Mouse (Mus musculus) cerebellum, adult (tissue): ENCODE results near the gene Prph.
"Not testable (repeated sequence)": the region's sequence is repeated elsewhere in the genome, so short reads cannot be mapped to it uniquely, and the experiment has no call there.

Experiments
- ATAC-seq: cut with Nextera tagmentation; 2 replicates; pipeline ENCODE4 v1.9.2; 2017; ENCODE audit warnings: mild to moderate bottlenecking, moderate library complexity, mixed read lengths; ENCODE audit not compliant: insufficient number of reproducible peaks, low FRiP score, low TSS enrichment

The Prph gene

DNA sequence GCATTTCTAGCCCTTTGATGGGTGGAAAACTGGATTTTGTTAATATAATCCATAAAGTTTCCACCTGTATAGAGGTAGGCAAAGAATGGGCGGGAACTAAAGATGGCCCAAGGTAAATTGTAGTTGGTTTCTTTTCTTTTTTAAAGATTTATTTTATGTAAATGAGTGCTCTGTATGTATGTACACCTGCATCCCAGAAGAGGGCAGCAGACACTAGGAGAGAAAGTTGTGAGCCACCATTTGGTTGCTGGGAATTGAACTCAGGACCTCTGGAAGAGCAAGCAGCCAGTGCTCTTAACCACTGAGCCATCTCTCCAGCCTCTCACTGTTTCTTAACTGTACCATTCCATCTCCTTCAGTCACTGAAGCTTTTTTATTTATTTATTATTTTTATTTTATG is 17.0 kb downstream of the Prph start:
- ATAC-seq, result no peak

DNA sequence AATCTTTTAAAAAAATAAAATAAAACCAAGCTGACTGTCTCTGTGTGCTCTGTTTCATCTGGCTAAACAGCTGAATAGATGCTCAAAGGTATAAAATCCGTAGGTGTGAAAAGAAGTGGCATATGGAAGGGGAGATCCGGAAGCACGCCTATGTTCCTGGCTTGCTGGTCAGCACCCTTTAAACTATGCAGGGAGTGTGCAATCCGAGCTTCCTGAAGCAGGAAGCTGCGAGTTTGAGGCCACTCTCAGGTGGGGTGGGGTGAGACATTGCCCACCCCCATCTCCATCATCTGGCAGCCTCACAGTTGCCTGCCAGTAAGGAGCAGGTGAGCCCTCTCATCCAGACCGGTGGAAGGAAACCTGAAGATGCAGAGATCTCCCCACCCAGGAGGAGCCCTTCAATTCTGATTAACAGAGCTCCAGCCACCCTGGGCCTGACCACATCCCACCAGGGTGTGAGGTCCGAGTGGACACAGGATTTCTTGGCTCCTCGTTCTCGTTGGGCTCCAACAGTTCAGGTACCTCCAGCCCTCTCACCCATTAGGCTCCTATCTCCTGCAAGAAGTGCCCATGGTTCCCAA is 19.1 kb downstream of the Prph start, which contains the start of gene Troap:
Gene Troap (plus strand): TSS at position 557 of the 581 bp plus-strand sequence.
- 0 out of 2 replicates have a peak, but pooled peaks have one; percentile 8 for ATAC-seq

DNA sequence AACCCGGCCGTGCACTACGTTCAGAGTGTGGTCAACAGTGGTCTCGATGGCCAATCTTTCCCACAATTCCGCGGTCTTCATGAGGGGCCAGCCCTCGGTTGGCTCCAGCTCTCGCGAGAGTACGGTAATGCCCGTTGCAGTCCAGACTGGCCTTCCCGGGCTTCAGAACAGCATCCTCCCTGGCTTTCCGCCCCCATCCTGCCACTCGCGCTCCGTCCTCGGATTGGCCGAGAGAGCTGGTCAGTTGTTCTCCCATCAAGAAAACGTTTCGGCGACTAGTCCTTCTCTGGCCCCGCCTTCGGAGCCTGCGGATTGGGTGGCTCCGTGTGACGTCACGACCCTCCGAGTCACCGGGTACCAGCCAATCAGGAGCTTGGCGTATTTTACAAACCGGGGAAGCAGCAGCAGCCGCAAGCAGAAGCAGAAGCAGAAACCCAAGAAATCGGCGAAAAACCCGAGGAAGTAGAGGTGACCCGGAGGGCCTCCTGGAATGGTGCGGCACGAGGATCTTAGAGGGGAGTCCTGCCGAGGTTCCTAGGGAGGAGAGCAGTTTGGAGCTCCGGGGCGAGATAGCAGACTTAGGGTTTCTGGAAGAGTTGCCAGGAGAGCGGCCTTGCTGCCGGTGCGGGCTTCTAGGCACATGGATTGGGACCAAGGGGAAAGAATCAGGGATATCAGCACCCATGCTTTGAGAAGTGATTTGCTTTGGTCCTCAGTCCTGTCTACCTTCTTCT is 19.8 kb downstream of the Prph start:
- peak; percentile 100 for ATAC-seq

DNA sequence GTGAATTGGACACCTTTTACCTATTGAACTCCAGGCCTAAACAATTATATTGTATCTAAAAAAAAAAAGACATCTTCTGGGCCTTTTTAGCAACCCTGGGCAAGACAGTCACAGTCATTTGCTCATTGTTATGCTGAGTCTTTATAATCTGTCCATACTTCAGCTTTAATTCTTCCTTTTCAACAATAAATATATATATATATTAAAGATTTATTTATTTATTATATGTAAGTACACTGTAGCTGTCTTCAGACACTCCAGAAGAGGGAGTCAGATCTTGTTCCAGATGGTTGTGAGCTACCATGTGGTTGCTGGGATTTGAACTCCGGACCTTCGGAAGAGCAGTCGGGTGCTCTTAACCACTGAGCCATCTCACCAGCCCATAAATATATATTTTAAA is 21.0 kb downstream of the Prph start:
- not testable (repeated sequence) for ATAC-seq

DNA sequence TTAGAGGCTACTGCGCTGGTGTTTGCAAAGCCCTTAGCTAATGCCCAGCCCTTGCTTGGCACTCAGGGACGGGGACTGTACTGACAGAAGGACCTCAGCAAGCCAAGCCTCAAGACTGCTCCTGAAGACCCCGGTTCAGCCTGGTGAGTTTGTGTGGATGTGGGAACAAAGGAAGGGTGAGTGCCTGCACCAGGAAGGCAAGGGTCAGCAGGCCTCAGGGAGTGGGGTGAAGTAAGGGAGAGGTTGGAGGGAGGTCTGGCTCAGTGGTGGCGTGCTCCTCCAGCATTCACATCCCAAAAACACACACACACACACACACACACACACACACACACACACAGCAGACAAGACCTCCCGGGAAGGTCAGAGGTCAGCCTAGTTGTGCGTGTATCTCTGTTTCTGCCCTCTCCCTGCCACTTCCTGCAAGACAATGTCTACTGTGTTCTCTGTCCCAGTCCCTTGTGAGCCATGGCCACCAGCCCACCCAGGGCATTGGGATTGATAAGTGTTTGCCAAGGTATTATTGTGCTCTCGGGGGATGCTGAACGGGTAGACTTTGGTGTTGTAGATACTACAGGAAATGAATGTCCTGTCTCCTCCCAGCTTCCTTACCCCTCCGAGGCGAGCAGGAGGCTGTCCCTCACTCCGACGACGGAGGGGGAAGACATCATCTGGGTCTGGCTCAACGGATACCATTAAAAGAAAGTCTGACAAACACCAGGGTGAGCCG is 23.4 kb downstream of the Prph start:
- ATAC-seq, result no peak

DNA sequence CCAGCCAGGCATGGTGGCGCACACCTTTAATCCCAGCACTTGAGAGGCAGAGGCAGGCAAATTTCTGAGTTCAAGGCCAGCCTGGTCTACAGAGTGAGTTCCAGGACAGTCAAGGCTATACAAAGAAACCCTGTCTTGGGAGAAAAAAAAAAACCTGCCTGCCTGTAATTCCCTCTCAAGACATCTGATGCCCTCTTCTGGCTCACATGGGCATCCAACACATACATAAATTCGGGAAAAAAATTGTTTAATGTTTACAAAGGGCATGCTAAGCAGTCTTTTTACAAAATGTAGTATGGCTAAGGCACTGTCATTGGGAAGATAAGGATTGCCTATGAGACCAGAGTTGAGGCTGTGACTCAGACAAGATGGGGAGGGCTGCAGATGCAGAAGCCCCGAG is 24.8 kb downstream of the Prph start:
- ATAC-seq, result no peak

DNA sequence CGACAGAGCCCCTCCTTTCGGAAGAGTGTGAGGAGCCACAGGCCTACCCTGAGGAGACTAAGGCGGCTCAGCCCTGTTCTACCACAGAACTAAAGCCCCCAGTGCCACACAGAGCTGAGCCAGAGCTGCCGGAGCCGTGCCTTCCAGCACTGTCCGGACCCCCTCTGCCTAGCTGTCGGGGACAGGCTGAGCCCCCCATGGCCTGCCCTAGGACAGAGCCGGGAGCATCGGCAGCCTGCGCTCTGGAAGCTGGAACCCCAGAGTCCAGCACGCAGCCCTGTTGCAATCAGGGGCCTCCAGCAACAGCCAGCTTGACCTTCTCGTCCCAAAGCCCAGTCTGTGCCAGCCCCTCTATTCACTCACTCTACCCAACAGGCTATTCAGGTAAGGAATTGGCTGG is 27.3 kb downstream of the Prph start:
- no peak for ATAC-seq

DNA sequence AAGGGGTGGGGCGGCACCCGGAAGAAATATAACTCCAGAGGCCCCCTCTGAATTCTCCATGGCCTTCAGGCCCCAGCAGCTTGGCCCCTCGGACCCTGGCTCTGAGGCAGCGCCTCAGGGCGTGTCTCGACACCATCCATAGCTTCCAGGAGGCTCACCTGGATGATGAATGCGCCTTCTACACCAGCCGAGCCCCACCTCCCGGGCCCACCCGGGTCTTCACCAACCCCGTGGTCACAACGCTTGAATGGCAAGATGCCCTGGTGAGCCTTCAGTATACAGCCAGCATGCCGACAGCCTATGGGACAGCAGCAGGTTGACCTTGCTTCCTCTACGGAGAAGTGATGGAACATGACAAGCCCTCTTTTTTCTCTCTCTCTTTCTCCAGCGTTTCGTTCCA is 27.9 kb downstream of the Prph start:
- no peak for ATAC-seq

DNA sequence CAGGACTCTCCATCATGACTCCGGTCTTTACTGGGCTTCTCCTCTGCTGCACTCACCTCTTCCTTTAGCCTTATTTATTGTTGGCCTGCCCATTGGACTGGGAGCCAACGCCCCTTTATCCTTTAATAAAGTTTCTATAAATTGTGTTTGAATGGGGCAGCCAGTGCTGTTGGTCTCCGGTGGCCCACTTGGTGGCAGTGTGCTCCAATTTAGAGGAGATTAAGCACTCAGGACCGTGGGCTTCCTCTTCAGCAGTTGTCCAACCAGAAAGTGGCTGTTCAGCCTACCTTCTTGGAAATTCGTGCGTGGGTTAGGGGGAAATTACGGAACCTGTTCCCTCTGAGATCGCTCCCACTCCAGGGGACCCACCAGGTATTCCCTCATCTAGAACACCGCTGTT is 28.3 kb downstream of the Prph start:
- ATAC-seq, result no peak

DNA sequence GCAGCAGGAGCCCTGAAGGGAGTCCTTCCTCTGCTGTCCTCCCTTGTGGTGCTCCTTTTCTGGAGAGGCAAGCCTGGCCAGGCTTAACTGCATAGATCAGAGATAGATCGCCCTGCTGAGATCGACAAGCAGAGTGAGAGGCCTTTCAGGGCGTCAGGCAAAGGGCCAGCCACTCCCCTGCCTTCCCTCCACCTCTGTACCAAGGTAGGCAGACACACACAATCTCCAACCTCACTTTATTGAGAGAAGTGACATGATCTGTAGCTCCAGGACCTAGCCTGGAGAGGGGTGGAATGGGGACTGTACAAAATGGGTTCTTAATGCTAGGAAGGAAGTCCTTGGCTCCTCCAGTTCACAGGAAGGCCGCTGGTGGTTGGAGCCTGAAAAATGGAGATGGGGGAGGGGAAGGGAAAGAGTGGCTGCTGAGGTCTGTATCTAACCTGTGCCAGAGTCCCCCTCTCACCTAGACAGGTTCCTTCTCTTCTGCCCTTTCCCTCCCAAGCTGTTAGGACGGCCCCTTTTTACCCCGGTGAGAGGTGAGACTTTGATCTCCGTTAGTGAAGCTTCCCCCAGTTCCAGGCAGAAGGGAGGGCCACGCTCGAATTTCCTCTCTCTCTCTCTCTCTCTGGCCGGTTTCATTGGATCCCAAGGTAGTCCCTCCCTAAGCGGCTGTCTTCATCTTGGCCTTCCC is 29.0 kb downstream of the Prph start:
- no peak for ATAC-seq

DNA sequence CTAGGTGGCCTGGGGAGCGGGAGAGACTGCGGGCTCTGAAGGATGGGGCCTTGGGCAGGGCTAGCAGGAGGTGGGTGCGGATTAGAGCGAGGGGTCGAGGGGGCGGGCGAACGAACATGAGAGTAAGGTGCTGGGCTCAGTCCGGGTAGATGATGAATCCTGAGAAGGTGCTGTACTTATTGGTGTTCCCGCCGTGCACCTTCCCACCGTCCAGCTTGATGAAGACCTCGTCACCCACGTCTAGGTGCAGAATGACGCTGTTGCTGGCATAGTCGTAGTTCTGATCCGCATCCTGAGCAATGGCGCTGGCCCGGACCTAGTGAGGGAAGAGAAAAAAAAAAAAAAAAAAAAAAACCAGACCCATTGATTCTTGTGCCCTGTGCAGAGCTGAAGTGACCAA is 29.6 kb downstream of the Prph start:
- ATAC-seq, result no peak

DNA sequence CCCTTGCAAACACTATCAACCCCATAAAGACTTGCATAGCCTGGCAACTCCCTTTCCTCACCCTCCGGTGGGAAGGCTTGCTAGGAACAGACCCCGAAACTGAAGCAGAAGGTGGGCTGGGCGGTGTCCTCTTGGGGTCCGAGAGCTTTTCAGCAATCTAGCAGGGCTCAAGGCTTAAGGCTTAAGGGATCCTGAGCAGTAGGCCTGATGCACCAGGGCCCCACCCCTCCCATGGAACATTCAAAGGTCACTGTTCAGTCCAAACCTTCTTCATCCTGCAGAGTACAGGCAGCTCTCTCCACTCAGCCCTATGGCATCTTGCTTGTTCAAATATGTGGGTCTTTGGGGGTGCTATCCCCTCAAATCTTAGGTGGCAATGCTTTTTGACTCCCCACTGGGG is 31.0 kb downstream of the Prph start:
- no peak for ATAC-seq

DNA sequence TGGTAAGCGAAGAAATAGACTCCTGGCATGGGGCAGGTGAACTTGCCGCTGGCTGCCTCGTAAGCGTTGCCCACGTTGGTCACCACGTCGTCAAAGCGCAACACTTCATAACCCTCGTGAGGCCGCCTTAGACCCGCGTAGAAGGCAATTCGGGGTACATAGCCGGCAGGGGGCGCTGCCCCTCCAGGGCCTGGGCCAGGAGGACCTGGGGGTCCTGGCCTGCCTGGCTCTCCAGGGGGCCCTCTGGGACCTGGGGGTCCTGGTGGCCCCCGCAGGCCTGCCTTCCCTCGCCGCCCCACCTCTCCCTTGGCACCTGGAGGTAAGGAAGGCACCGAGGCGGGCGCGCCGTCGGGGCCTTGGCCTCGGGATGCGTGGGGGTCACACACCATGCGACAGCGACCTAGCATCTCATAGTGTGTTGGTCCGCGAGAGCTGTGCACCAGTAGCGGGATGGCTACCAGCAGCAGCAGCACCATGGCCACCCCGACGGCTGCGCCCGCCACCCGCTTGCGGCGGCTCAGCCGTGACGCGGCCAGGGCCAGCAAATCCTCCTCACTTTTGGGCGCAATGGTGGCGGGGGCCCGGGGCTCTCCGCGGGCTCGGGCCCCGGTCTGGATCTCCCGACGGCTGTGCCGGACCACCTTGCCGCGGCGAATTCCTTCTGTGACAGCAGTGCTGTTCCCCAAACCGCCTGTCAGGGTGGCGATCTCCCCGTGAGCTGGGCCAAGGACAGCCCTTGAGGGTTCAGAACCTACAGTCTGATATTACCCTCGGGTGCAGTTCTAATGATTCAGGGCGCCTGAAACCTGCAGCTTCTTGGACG is 32.5 kb downstream of the Prph start, which contains the start of gene C1ql4:
Gene C1ql4 (minus strand): TSS at position 565 of the 823 bp plus-strand sequence.
- ATAC-seq, result no peak

DNA sequence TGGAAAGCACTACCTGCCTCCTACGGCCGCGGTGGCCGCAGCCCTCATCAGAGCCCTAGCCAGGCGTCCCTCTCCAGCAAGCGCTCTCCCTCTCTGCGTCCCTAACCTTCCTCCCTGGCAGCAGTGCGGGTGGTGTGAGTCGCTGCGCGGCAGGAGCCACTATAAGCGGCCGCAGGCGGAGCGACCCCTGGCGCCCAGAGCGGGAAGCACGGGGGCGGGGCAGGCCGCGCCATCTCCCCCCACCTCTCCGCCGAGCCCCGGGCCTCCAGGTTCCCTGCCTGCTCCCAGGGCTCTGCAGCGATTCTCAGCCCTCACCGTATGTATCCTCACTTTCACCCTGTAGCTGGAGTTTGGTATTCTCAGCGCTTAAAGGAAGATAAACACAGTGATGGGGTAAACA is 33.3 kb downstream of the Prph start:
- 0 out of 2 replicates have a peak, but pooled peaks have one; percentile 31 for ATAC-seq

DNA sequence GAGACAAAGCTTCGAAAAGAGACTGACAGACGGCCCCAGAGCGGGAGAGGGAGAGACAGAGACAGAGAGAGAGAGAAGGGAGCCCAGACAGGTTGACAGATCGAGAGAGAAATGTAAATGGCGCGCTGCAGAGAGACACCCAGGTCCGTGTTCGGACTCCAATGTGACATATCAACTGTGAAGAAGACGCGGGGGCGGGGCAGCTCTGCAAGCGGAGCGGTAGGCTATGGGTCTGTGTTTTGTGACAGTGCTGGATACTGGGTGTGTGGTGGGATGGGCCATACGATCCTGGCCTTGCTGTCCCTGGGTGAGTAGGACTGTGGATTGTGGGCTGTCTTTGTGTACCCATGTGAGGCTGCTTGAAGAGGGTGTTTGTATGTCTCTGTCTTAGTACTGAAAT is 34.1 kb downstream of the Prph start:
- ATAC-seq, result no peak

DNA sequence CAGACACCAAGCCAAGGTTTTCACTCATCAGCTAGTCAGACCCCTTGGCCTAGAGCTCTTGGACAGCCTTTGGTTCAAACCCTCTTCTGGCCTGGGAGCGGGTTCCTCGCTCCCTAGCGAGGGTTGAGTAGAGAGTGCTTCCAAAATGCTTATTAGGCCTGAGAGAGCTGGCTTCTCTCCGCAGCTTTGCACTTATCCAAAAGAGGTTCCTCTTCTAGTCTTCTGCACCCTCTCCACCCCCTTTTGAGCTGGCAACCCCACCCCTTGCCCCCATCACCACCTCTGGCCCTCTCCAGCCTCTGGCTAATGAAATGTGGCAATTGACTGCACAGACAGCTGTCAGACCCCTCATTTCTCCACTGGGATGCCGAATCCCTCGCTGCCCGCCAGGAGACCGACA is 37.9 kb downstream of the Prph start, which contains the start of gene Dnajc22:
Gene Dnajc22 (plus strand): TSS at position 301 of the 400 bp plus-strand sequence.
- ATAC-seq, result no peak

DNA sequence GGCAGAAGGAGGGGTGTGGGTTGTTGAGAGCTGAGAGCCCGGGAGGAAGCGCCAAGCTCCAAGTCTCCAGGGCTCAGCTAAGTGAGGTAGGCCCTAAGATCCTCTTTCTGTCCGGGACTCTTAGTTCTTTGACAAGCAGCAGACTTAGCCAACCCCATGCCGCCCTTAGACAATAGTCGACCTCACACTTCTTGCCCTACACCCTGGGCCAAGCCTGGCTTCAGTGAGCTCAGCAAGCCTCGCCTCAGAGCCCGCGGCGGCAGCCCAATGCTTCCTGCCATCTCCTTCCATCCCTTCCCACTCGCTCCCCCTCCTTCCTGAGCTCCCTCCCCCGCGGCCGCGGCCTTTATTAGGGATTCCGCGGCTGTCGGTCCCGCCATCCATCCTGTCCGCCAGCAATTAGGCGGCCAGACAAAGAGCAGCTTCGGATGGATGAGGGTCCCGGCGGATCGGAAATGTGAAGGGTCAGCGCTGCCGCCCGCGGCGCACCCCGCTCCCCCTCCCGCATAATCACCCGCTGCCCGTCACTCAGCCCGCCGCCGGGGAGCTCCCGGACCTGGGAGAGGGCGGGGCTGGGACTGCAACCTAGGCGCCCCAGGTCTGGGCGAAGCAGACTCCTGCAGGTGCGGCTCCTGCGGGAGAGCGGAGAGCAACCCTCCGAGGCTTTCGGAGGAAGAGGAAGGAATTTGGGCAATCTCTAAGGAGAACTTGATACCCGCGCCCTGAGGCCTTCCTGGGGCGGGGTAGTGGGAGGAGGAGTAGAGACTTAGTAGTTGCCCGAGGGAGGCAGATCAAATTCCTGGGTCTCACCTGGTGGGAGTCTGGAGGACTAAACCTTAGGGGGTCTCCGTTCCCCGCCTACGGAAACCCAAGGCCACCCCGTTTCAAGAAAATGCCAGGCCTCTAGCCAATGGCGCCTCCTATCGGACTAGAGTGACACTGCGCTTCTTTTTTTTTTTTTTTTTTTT is 38.6 kb downstream of the Prph start:
- ATAC-seq, result peak; percentile 43; the same call in 1 of the 2 replicates

DNA sequence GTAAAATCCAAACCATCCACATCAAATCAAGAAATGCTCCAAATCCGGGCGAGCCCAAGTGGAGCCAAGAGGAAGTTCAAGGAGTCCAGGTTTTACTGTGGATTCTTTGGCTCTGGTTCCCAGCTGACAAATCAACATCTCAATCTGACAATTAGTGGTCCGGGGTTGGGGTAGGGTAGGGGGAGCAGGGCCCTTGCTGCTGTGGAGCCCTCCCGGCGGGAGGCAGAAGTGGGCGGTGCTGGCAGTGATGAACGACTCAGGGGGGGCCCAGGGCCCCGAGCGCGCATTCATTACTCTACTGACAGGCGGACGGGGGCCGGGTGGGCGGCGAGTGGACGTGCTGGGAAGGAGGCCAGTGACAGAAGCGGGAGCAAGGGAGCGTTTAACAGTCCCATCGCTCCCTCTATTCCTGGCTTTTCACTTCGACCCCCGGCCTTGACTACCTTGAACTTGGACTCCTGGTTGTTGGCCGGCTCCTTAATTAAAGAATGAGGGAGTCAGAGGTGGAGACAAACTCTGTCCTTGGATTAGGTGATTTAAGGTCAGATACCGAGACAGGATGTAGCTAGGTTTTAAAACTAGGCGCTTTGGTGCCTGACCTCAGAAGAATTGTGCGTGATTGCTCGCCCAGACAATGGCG is 39.8 kb downstream of the Prph start:
- no peak for ATAC-seq
